Mouse (Mus musculus): ENCODE measurements around the gene Stard13. TPM values are rescaled to one million over a fixed set of nuclear protein-coding genes. Genes with fewer than 3 reads are reported as not detected.

Gene Stard13
- total and polyA plus RNA-seq, 3 experiments, result not detected

DNA sequence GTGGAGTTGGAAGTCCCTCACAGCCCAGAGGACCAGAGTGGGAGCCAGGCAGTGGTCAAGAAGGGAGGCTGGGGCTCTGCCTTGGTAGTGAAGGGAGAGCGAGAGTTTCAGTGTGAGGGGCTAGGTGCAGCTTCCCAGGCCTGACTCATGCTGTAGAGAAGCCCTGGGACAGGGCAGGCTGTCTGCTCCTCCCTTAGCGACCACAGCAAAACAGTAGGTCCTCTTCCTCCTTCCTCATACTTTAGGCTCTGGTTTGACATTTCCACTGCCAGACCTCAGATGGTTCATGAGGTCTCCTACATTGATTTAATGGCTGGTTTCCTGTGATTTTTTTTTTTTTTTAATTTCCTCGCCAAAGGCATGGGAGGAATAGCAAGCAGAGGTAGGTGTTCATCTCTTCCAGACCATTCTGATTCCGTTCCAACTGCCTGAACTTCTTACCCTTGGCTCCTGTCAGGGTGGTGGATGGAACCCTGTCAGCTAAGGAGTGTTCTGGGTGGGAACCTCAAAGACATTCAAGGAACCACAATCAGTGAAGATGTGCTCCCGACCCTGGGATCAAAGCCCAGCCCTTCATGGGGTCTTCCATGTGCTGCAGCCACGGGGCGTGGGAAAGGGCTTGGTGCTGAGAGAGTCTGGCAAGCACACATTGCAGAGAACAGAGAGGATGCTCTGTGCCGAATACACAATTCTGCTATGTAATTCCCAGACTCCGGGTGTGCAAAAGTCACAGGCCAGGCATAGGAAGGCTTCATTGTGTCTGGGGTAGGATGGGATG lies 147.0 kb downstream of the Stard13 start:
- H3K36me3 ChIP-seq (ENCODE audit: control insufficient read depth in 1 of 2, insufficient read depth in 2 of 2, low read length in 2 of 2), result no peaks in the 10 kb centered on the region
- no peaks in the 10 kb centered on the region for H3K27me3 ChIP-seq (ENCODE audit: control insufficient read depth in 1 of 2, insufficient read depth in 2 of 2, low read length in 2 of 2)
- H3K9ac ChIP-seq (ENCODE audit: control insufficient read depth, low read depth, low read length, poor library complexity, severe bottlenecking), result no peak overlapping the region
- H3K4me3 ChIP-seq (ENCODE audit: control insufficient read depth in 1 of 2, insufficient read depth in 1 of 2, low read depth in 2 of 2, low read length in 2 of 2), result no peak overlapping the region
- DNase-seq (ENCODE audit: low read depth, low spot score), result no peak
- no peak overlapping the region for H3K27ac ChIP-seq (ENCODE audit: control insufficient read depth, low read depth, low read length)
- no peaks in the 10 kb centered on the region for H3K9me3 ChIP-seq (replicated peaks; ENCODE audit: insufficient read depth, low read length)
- TF ChIP-seq GABPA (IDR thresholded peaks at IDR 0.05; ENCODE audit: low read depth, low read length), result no peak
- no peak for TF ChIP-seq CHD1 (IDR thresholded peaks at IDR 0.05; ENCODE audit: low read depth, low read length)
- no peak for TF ChIP-seq MAFK (IDR thresholded peaks at IDR 0.05; ENCODE audit: borderline replicate concordance, low read depth, low read length)
- TF ChIP-seq TCF12 (IDR thresholded peaks at IDR 0.05; ENCODE audit: low read depth, low read length), result no peak
- no peak for TF ChIP-seq USF1 (IDR thresholded peaks at IDR 0.05; ENCODE audit: low read depth, low read length)
- no peak for TF ChIP-seq GATA1 (IDR thresholded peaks at IDR 0.05; ENCODE audit: low read depth, low read length)
- TF ChIP-seq HCFC1 (IDR thresholded peaks at IDR 0.05; ENCODE audit: low read depth, low read length), result no peak
- no peak for TF ChIP-seq KAT2A (conservative IDR thresholded peaks at IDR 0.05; ENCODE audit: low read depth, low read length)
- TF ChIP-seq E2F4 (IDR thresholded peaks at IDR 0.05; ENCODE audit: borderline replicate concordance, low read depth, low read length), result no peak
- TF ChIP-seq UBTF (IDR thresholded peaks at IDR 0.05; ENCODE audit: borderline replicate concordance, insufficient read depth, low read depth, low read length), result no peak
- TF ChIP-seq ETS1 (IDR thresholded peaks at IDR 0.05; ENCODE audit: low read depth, low read length), result no peak
- TF ChIP-seq NRF1 (IDR thresholded peaks at IDR 0.05; ENCODE audit: insufficient read depth, low read depth, low read length, poor library complexity, severe bottlenecking), result no peak
- TF ChIP-seq ZC3H11A (IDR thresholded peaks at IDR 0.05; ENCODE audit: low read depth, low read length), result no peak
- no peak for TF ChIP-seq MAZ (IDR thresholded peaks at IDR 0.05; ENCODE audit: low read depth, low read length)
- TF ChIP-seq POLR2AphosphoS5 (IDR thresholded peaks at IDR 0.05; ENCODE audit: borderline replicate concordance, low read depth, low read length), result no peak
- no peak for TF ChIP-seq MYB (IDR thresholded peaks at IDR 0.05; ENCODE audit: low read depth, low read length)
- TF ChIP-seq SMC3 (IDR thresholded peaks at IDR 0.05; ENCODE audit: low read depth, low read length), result no peak
- H3K79me2 ChIP-seq (ENCODE audit: control insufficient read depth, insufficient read depth, low read length, poor library complexity), result no peaks in the 10 kb centered on the region
- H3K4me1 ChIP-seq (ENCODE audit: control insufficient read depth in 1 of 2, insufficient read depth in 2 of 2, low read length in 2 of 2), result no peaks in the 10 kb centered on the region

DNA sequence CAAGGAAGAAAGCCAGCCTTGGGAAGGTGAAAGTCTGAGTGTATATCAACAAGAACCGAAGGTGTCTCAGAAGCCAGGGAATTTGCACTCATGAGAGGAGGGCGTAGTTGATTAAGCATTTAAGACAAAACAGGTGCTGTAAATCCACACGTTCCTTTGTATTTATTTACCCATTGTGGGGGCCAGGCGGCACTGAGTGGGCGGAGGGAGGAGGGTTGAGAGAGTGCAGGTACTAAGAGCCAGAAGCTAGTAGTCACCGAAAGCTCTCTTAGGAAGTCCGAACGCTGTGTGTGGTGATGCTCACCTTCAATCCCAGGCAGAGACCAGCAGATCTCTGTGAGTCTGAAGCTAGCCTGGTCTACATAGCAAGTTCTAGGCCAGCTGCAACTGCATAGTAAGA lies 147.9 kb downstream of the Stard13 start:
- no peaks in the 10 kb centered on the region for H3K9me3 ChIP-seq (replicated peaks; ENCODE audit: insufficient read depth, low read length)
- no peak for TF ChIP-seq MAFK (IDR thresholded peaks at IDR 0.05; ENCODE audit: borderline replicate concordance, low read depth, low read length)
- TF ChIP-seq POLR2AphosphoS5 (IDR thresholded peaks at IDR 0.05; ENCODE audit: borderline replicate concordance, low read depth, low read length), result no peak
- TF ChIP-seq TCF12 (IDR thresholded peaks at IDR 0.05; ENCODE audit: low read depth, low read length), result no peak
- TF ChIP-seq MAZ (IDR thresholded peaks at IDR 0.05; ENCODE audit: low read depth, low read length), result no peak
- TF ChIP-seq ZNF384 (IDR thresholded peaks at IDR 0.05; ENCODE audit: low read depth, low read length), result no peak
- no peak for TF ChIP-seq GABPA (IDR thresholded peaks at IDR 0.05; ENCODE audit: low read depth, low read length)
- no peak for TF ChIP-seq EP300 (IDR thresholded peaks at IDR 0.05; ENCODE audit: low read depth in 1 of 2, low read length in 2 of 2)
- no peak for TF ChIP-seq CTCF (IDR thresholded peaks at IDR 0.05 in 2 of 3, conservative IDR thresholded peaks at IDR 0.05 in 1 of 3; ENCODE audit: control insufficient read depth in 1 of 3, insufficient read depth in 1 of 3, low read depth in 2 of 3, low read length in 3 of 3, poor library complexity in 1 of 3, severe bottlenecking in 1 of 3)
- no peak for TF ChIP-seq SIN3A (IDR thresholded peaks at IDR 0.05; ENCODE audit: low read length)
- no peak for TF ChIP-seq ELF1 (IDR thresholded peaks at IDR 0.05; ENCODE audit: low read depth, low read length)
- no peak for TF ChIP-seq SMC3 (IDR thresholded peaks at IDR 0.05; ENCODE audit: low read depth, low read length)
- no peak for TF ChIP-seq NELFE (IDR thresholded peaks at IDR 0.05; ENCODE audit: low read depth, low read length)
- no peak for TF ChIP-seq RCOR1 (IDR thresholded peaks at IDR 0.05; ENCODE audit: low read depth, low read length)
- no peak for TF ChIP-seq MXI1 (IDR thresholded peaks at IDR 0.05; ENCODE audit: low read depth, low read length)
- no peak for TF ChIP-seq ZMIZ1 (IDR thresholded peaks at IDR 0.05; ENCODE audit: low read depth, low read length)
- DNase-seq (ENCODE audit: low read depth, low spot score), result no peak
- H3K4me1 ChIP-seq (ENCODE audit: control insufficient read depth in 1 of 2, insufficient read depth in 2 of 2, low read length in 2 of 2), result no peaks in the 10 kb centered on the region
- H3K9ac ChIP-seq (ENCODE audit: control insufficient read depth, low read depth, low read length, poor library complexity, severe bottlenecking), result no peak overlapping the region
- no peak overlapping the region for H3K4me3 ChIP-seq (ENCODE audit: control insufficient read depth in 1 of 2, insufficient read depth in 1 of 2, low read depth in 2 of 2, low read length in 2 of 2)
- H3K36me3 ChIP-seq (ENCODE audit: control insufficient read depth in 1 of 2, insufficient read depth in 2 of 2, low read length in 2 of 2), result no peaks in the 10 kb centered on the region
- H3K27me3 ChIP-seq (ENCODE audit: control insufficient read depth in 1 of 2, insufficient read depth in 2 of 2, low read length in 2 of 2), result no peaks in the 10 kb centered on the region
- no peak overlapping the region for H3K27ac ChIP-seq (ENCODE audit: control insufficient read depth, low read depth, low read length)
- no peaks in the 10 kb centered on the region for H3K79me2 ChIP-seq (ENCODE audit: control insufficient read depth, insufficient read depth, low read length, poor library complexity)

Measured in MEL (cell line).